Mouse (Mus musculus): ENCODE measurements around the gene Atxn7l2. TPM values are rescaled to one million over a fixed set of nuclear protein-coding genes. Genes with fewer than 3 reads are reported as not detected.
"Not testable (repeated sequence)": the region's sequence is repeated elsewhere in the genome, so short reads cannot be mapped to it uniquely, and the experiment has no call there.

Atxn7l2 gene
- total and polyA plus RNA-seq, 2 experiments from 2014 or later, result 16.1 to 22.5 TPM

DNA sequence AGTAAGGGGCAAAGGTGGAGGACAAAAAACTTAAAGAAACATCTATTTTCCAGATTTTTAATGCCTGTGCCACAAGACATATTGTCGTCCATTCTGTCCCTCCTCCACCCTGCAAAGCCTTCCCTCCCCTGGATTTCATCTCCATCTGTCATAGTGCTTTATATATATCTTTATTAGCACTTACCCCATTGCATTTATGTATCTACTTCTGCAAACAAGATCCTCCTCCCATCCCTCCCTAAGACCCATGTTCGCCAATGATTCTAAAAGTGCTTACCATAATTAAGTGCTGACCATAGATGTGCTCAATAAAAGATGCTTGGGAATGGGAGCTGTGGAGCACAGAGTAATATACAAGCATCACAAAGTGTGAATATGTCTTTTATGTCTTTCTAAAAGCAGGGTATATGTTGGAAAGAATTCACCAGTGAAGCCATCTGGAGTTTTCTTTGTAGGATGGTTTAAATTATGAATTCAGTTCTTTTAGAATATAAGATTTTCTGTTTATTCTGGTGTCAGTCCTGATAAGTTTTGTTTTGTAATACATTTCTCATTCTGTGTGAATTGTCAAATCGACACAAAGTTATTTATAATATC lies 30.6 kb upstream of the Atxn7l2 start:
- Histone ChIP-seq H3K4me2 (ENCODE audit: low read depth, low read length, poor library complexity, severe bottlenecking) (no peak overlapping the region), H3K4me3 (ENCODE audit: low read depth, low read length) (no peak overlapping the region), H3K36me3 (ENCODE audit: insufficient read depth, low read length) (no peaks in the 10 kb centered on the region), H3K4me1 (ENCODE audit: insufficient read depth, low read length) (no peaks in the 10 kb centered on the region), H3K9ac (replicated peaks; ENCODE audit: low read length, poor library complexity, severe bottlenecking) (no peak overlapping the region), H3K27me3 (ENCODE audit: insufficient read depth, low read length) (no peaks in the 10 kb centered on the region), H3K9me3 (ENCODE audit: low read length) (no peaks in the 10 kb centered on the region), H3K27ac (ENCODE audit: low read depth, low read length) (no peak overlapping the region)
- TF ChIP-seq CTCF (IDR thresholded peaks at IDR 0.05), result no peak
- DNase-seq (ENCODE audit: low spot score), result no peak
- 85% methylated on average over 3 of the region's 3 CpGs for WGBS
- no peak for ATAC-seq (ENCODE audit: low FRiP score)

DNA sequence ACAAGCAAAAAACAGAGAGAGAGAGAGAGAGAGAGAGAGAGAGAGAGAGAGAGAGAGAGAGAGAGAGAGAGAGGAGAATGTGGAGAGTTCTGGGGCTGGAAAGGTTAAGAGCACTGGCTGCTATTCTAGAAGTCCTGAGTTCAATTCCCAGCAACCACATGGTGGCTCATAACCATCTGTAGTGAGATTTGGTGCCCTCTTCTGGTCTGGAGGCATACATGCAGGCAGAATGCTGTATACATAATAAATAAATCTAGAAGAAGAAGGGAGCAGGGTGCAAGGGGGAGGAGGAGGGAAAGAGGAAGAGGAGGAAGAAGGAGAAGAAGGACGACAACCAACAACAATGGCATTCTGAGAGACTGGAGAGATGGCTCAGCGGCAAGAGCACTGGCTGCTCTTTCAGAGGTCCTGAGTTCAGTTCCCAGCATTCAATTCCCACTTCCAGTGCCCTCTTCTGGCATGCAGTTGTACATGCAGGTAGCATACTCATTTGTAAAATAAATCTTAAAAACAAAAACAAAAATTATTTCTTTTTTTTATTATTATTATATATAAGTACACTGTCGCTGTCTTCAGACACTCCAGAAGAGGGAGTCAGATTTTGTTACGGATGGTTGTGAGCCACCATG lies 26.9 kb upstream of the Atxn7l2 start:
- not testable (repeated sequence) for H3K9me3 ChIP-seq (ENCODE audit: low read length); ATAC-seq (ENCODE audit: low FRiP score); H3K4me2 ChIP-seq (ENCODE audit: low read depth, low read length, poor library complexity, severe bottlenecking); H3K4me3 ChIP-seq (ENCODE audit: low read depth, low read length); H3K27ac ChIP-seq (ENCODE audit: low read depth, low read length); DNase-seq (ENCODE audit: low spot score); H3K27me3 ChIP-seq (ENCODE audit: insufficient read depth, low read length); H3K36me3 ChIP-seq (ENCODE audit: insufficient read depth, low read length); H3K9ac ChIP-seq (replicated peaks; ENCODE audit: low read length, poor library complexity, severe bottlenecking); H3K4me1 ChIP-seq (ENCODE audit: insufficient read depth, low read length)
- WGBS, result 84% methylated on average over 4 of the region's 4 CpGs
- TF ChIP-seq CTCF (IDR thresholded peaks at IDR 0.05), result peak; percentile 27

DNA sequence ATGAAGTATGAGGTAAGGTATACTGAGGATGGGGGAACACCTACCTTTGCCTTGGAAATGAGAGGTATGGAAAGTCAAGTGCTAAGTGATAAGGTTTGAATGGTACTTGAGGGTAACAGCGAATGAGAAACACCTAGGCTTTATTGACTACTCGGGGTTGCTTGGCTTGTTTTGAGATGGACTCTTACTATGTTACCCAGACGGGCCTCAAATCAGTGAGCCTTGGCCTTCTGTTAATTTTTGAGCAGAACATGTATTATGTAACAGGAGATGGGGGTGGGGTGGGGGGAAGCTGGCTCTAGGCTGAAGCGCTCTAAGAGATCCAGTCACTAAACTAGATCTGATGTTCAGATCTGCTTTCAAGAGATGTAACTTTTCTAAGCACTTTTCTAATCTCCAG lies 20.9 kb upstream of the Atxn7l2 start:
- Histone ChIP-seq H3K9me3 (ENCODE audit: low read length) (no peaks in the 10 kb centered on the region), H3K27ac (ENCODE audit: low read depth, low read length) (no peak overlapping the region), H3K36me3 (ENCODE audit: insufficient read depth, low read length) (no peaks in the 10 kb centered on the region), H3K4me3 (ENCODE audit: low read depth, low read length) (no peak overlapping the region), H3K4me2 (ENCODE audit: low read depth, low read length, poor library complexity, severe bottlenecking) (no peak overlapping the region), H3K4me1 (ENCODE audit: insufficient read depth, low read length) (no peaks in the 10 kb centered on the region), H3K9ac (replicated peaks; ENCODE audit: low read length, poor library complexity, severe bottlenecking) (no peak overlapping the region), H3K27me3 (ENCODE audit: insufficient read depth, low read length) (peaks cover 12% of the 10 kb centered on the region)
- TF ChIP-seq CTCF (IDR thresholded peaks at IDR 0.05), result no peak
- DNase-seq (ENCODE audit: low spot score) (no peak), ATAC-seq (ENCODE audit: low FRiP score) (no peak)
- 85% methylated on average over 4 of the region's 4 CpGs for WGBS

DNA sequence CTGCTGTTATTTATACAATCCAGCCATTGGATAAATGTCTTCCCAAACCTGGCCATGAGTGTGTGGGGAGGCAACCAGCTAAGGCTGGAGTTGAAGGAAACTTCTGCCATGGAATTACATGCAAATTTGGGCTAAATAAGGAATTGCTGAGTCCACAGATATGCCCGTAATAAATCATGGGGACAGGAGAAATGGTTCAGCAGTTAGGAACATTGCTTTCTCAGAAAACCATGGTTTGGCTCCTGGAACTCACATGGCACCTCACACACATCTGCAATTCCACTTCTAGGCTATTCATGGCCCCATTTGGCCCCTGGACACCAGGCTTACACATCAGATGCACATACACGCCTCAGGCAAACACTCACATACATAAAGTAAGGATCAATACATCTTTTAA lies 16.8 kb upstream of the Atxn7l2 start:
- H3K4me2 ChIP-seq (ENCODE audit: low read depth, low read length, poor library complexity, severe bottlenecking), result no peak overlapping the region

DNA sequence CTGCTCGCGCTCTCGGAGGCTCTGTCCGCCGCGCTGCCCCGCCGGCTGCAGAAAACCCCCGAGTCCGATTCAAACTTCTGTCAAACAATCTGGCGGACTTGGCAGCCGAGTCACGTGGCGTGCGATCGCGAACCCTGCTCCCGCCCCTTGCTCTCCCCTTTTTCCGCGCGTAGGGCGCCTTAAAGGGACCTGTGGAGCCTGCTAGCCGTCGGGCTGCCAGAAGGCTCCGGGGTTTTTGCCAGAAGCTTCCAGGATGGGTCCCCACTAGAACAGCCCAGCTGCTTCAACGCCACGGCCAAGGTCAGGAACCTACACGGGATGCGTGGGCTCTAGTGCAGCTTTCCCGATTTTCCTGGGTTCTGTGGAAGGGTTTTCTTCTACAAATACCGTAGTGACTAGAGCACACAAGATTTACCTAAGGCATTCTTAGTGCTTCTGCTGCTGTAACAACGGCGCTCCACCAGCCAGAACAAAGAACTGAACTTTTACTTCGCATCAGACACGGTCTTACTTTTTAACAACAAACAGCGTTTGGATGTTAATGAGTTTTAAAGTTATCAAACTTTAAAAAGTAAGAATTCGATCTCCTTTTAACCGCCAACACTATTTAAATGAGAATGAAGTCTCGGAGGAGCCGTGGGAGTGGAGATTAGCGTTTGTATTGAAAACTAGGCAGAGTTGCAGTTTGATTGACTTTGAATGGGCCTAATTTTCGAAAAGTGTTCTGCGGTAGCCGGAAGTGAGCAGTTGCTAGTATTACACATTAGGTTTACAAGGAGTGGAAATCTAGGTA lies 16.0 kb upstream of the Atxn7l2 start, which contains the start of gene Sypl2:
Gene Sypl2 (minus strand): TSS at position 91 of the 793 bp plus-strand sequence.
- Histone ChIP-seq H3K4me1 (ENCODE audit: insufficient read depth, low read length) (no peaks in the 10 kb centered on the region), H3K27ac (ENCODE audit: low read depth, low read length) (no peak within 1 kb of the TSS), H3K9ac (replicated peaks; ENCODE audit: low read length, poor library complexity, severe bottlenecking) (0 out of 2 replicates have a peak within 1 kb of the TSS, but pooled peaks have one; percentile 19), H3K27me3 (ENCODE audit: insufficient read depth, low read length) (peaks cover 29% of the 10 kb centered on the region), H3K4me2 (ENCODE audit: low read depth, low read length, poor library complexity, severe bottlenecking) (peak within 1 kb of the TSS; percentile 53), H3K4me3 (ENCODE audit: low read depth, low read length) (peak within 1 kb of the TSS; percentile 37), H3K36me3 (ENCODE audit: insufficient read depth, low read length) (no peaks in the 10 kb centered on the region), H3K9me3 (ENCODE audit: low read length) (no peaks in the 10 kb centered on the region)
- ATAC-seq (ENCODE audit: low FRiP score), result peak; percentile 49; the same call in 1 of the 2 replicates
- WGBS, result 3% methylated on average over 35 of the region's 44 CpGs
- TF ChIP-seq CTCF (IDR thresholded peaks at IDR 0.05), result no peak
- peak; percentile 45 for DNase-seq (ENCODE audit: low spot score)

More for the DNA sequence above, 16.8 kb upstream of the Atxn7l2 start:
- no peaks in the 10 kb centered on the region for H3K4me1 ChIP-seq (ENCODE audit: insufficient read depth, low read length)
- no peak overlapping the region for H3K27ac ChIP-seq (ENCODE audit: low read depth, low read length)
- H3K4me3 ChIP-seq (ENCODE audit: low read depth, low read length), result no peak overlapping the region
- no peaks in the 10 kb centered on the region for H3K36me3 ChIP-seq (ENCODE audit: insufficient read depth, low read length)
- no peak for DNase-seq (ENCODE audit: low spot score)
- no peak overlapping the region for H3K9ac ChIP-seq (replicated peaks; ENCODE audit: low read length, poor library complexity, severe bottlenecking)
- H3K27me3 ChIP-seq (ENCODE audit: insufficient read depth, low read length), result peaks cover 29% of the 10 kb centered on the region
- ATAC-seq (ENCODE audit: low FRiP score), result no peak
- WGBS, result 73% methylated on average over 2 of the region's 2 CpGs
- no peaks in the 10 kb centered on the region for H3K9me3 ChIP-seq (ENCODE audit: low read length)
- TF ChIP-seq CTCF (IDR thresholded peaks at IDR 0.05), result no peak

Measured in midbrain, postnatal 0 days (tissue).